Mouse (Mus musculus) liver, embryonic 14.5 days (tissue): ENCODE data around the gene Zfp30.

Experiments
- CTCF ChIP-seq: IDR thresholded peaks from 2 replicates; pipeline ENCODE4 v1.5.1; 2016; ENCODE audit warnings: antibody characterized with exemption, low read depth, control low read depth
- EP300 ChIP-seq: IDR thresholded peaks from 2 replicates; pipeline ENCODE4 v1.6.1; 2016; ENCODE audit warnings: antibody characterized with exemption, low read depth

DNA sequence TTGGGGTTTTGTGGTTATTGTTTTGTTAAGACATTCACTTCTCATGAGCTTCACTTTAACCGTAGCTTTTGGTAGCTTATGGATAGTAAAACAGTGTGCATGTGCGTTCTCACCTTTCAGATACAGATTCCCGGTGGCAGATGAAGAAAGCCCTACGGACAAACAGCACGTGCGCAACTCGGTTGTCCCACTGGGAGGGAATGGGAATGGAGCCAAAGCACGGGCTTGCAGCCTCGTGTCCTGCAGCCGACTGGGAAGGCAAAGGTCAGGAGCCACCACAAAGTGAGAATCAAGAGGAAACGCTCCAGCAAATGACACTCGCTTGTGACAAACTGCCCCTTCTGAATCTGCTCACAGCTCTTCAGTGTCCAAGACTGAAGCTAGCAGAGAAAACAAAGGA lies 44.2 kb downstream of the Zfp30 start:
- TF ChIP-seq CTCF (no peak), EP300 (no peak)
